Mouse (Mus musculus) small intestine, adult 2 months (tissue): ENCODE results near the gene Cct8l1.

Experiments used
- CTCF ChIP-seq: fragments of 200-500 bp; IDR thresholded peaks from 2 replicates; pipeline ENCODE4 v1.5.1; 2012; ENCODE audit warnings: low read depth, mild to moderate bottlenecking, control low read depth, inconsistent platforms, low read length, moderate library complexity, mixed read lengths; ENCODE audit not compliant: insufficient replicate concordance, insufficient read length; ENCODE audit errors: extremely low read depth
- POLR2A ChIP-seq: fragments of 200-500 bp; IDR thresholded peaks from 2 replicates; pipeline ENCODE4 v1.6.1; 2012; ENCODE audit warnings: low read depth, mild to moderate bottlenecking, control low read depth, inconsistent platforms, low read length, moderate library complexity

DNA sequence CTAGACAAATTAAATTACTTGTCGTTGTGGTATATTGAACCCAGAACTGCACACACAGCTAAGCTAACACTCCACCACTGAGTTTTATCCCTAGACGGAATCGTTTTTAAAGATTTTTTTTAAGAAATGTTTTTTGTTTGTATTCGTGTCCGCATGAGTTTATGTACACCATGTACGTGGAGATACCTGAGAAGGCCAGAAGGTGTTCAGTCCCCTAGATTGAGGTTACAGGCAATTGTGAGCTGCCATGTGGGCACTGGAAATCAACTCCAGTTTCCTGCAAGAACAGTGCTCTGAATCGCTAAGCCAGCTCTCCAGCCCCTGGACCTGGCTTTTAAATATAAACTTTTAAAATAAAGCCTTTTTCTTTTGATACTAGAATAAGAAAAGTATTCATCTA lies 15.2 kb upstream of the Cct8l1 start:
- TF ChIP-seq CTCF (no peak), POLR2A (no peak)
